Mouse (Mus musculus): ENCODE results near the gene Synm. TPM values are rescaled to one million over a fixed set of nuclear protein-coding genes. Genes with fewer than 3 reads are reported as not detected.

Gene Synm
- polyA plus RNA-seq, 1 experiment from 2014 or later: 2.6 TPM

GRCm38 (mm10) chr7:67722163-67722562 is 37.4 kb downstream of the Synm start:
- ATAC-seq (ENCODE audit: insufficient number of reproducible peaks, insufficient read depth, low FRiP score, low read depth): no peak
- no peaks in the 10 kb centered on the region for H3K27me3 ChIP-seq (ENCODE audit: control insufficient read depth, insufficient read depth, low read length)
- 33% methylated on average over 2 of the region's 2 CpGs for WGBS
- H3K9ac ChIP-seq (replicated peaks; ENCODE audit: low read depth, low read length): no peak overlapping the region
- H3K9me3 ChIP-seq (ENCODE audit: control insufficient read depth, low read depth, low read length): no peaks in the 10 kb centered on the region
- no peaks in the 10 kb centered on the region for H3K4me1 ChIP-seq (ENCODE audit: control insufficient read depth, insufficient read depth, low read length)
- no peak overlapping the region for H3K27ac ChIP-seq (ENCODE audit: low read length)
- H3K4me3 ChIP-seq (ENCODE audit: low read depth, low read length): no peak overlapping the region
- no peak overlapping the region for H3K4me2 ChIP-seq (replicated peaks; ENCODE audit: low read depth, low read length)
- peaks cover 14% of the 10 kb centered on the region; the same call in 1 of the 2 replicates for H3K36me3 ChIP-seq (ENCODE audit: control insufficient read depth, insufficient read depth, low read length)

- Histone ChIP-seq H3K27ac (ENCODE audit: low read length) (no peak overlapping the region), H3K9ac (replicated peaks; ENCODE audit: low read depth, low read length) (no peak overlapping the region), H3K4me1 (ENCODE audit: control insufficient read depth, insufficient read depth, low read length) (0 out of 2 replicates have a peak, but pooled peaks cover 2% of the 10 kb centered on the region), H3K36me3 (ENCODE audit: control insufficient read depth, insufficient read depth, low read length) (peaks cover 7% of the 10 kb centered on the region), H3K4me3 (ENCODE audit: low read depth, low read length) (no peak overlapping the region), H3K4me2 (replicated peaks; ENCODE audit: low read depth, low read length) (no peak overlapping the region), H3K27me3 (ENCODE audit: control insufficient read depth, insufficient read depth, low read length) (no peaks in the 10 kb centered on the region), H3K9me3 (ENCODE audit: control insufficient read depth, low read depth, low read length) (no peaks in the 10 kb centered on the region)
- ATAC-seq (ENCODE audit: insufficient number of reproducible peaks, insufficient read depth, low FRiP score, low read depth): no peak
- 59% methylated on average over 8 of the region's 8 CpGs for WGBS
Measured at GRCm38 (mm10) chr7:67718804-67719203, 40.7 kb downstream of the Synm start.

GRCm38 (mm10) chr7:67717520-67717919 is 42.0 kb downstream of the Synm start:
- H3K27ac ChIP-seq (ENCODE audit: low read length): no peak overlapping the region
- ATAC-seq (ENCODE audit: insufficient number of reproducible peaks, insufficient read depth, low FRiP score, low read depth): no peak
- H3K36me3 ChIP-seq (ENCODE audit: control insufficient read depth, insufficient read depth, low read length): peaks cover 10% of the 10 kb centered on the region
- H3K4me3 ChIP-seq (ENCODE audit: low read depth, low read length): no peak overlapping the region
- H3K4me2 ChIP-seq (replicated peaks; ENCODE audit: low read depth, low read length): no peak overlapping the region
- H3K9ac ChIP-seq (replicated peaks; ENCODE audit: low read depth, low read length): no peak overlapping the region
- WGBS: 75% methylated on average over 3 of the region's 3 CpGs
- 0 out of 2 replicates have a peak, but pooled peaks cover 2% of the 10 kb centered on the region for H3K4me1 ChIP-seq (ENCODE audit: control insufficient read depth, insufficient read depth, low read length)
- H3K9me3 ChIP-seq (ENCODE audit: control insufficient read depth, low read depth, low read length): no peaks in the 10 kb centered on the region; the same call in 1 of the 2 replicates
- H3K27me3 ChIP-seq (ENCODE audit: control insufficient read depth, insufficient read depth, low read length): no peaks in the 10 kb centered on the region

- 83% methylated on average over 10 of the region's 10 CpGs for WGBS
- Histone ChIP-seq H3K4me1 (ENCODE audit: control insufficient read depth, insufficient read depth, low read length) (0 out of 2 replicates have a peak, but pooled peaks cover 2% of the 10 kb centered on the region), H3K9ac (replicated peaks; ENCODE audit: low read depth, low read length) (no peak overlapping the region), H3K27ac (ENCODE audit: low read length) (no peak overlapping the region), H3K36me3 (ENCODE audit: control insufficient read depth, insufficient read depth, low read length) (peaks cover 11% of the 10 kb centered on the region), H3K4me3 (ENCODE audit: low read depth, low read length) (no peak overlapping the region), H3K4me2 (replicated peaks; ENCODE audit: low read depth, low read length) (no peak overlapping the region), H3K9me3 (ENCODE audit: control insufficient read depth, low read depth, low read length) (no peaks in the 10 kb centered on the region; the same call in 1 of the 2 replicates), H3K27me3 (ENCODE audit: control insufficient read depth, insufficient read depth, low read length) (no peaks in the 10 kb centered on the region)
- ATAC-seq (ENCODE audit: insufficient number of reproducible peaks, insufficient read depth, low FRiP score, low read depth): no peak
Measured at GRCm38 (mm10) chr7:67716925-67717324, 42.6 kb downstream of the Synm start.

- H3K27me3 ChIP-seq (ENCODE audit: control insufficient read depth, insufficient read depth, low read length): no peaks in the 10 kb centered on the region
Measured at GRCm38 (mm10) chr7:67716213-67716878, 43.2 kb downstream of the Synm start.

GRCm38 (mm10) chr7:67715176-67715575 is 44.4 kb downstream of the Synm start:
- H3K27me3 ChIP-seq (ENCODE audit: control insufficient read depth, insufficient read depth, low read length): no peaks in the 10 kb centered on the region
- no peak overlapping the region for H3K27ac ChIP-seq (ENCODE audit: low read length)
- no peak overlapping the region for H3K4me3 ChIP-seq (ENCODE audit: low read depth, low read length)
- H3K36me3 ChIP-seq (ENCODE audit: control insufficient read depth, insufficient read depth, low read length): peaks cover 11% of the 10 kb centered on the region
- WGBS: 84% methylated on average over 7 of the region's 7 CpGs
- 0 out of 2 replicates have a peak, but pooled peaks cover 2% of the 10 kb centered on the region for H3K4me1 ChIP-seq (ENCODE audit: control insufficient read depth, insufficient read depth, low read length)
- H3K9me3 ChIP-seq (ENCODE audit: control insufficient read depth, low read depth, low read length): no peaks in the 10 kb centered on the region; the same call in 1 of the 2 replicates
- H3K4me2 ChIP-seq (replicated peaks; ENCODE audit: low read depth, low read length): no peak overlapping the region
- no peak for ATAC-seq (ENCODE audit: insufficient number of reproducible peaks, insufficient read depth, low FRiP score, low read depth)
- no peak overlapping the region for H3K9ac ChIP-seq (replicated peaks; ENCODE audit: low read depth, low read length)

More at GRCm38 (mm10) chr7:67716213-67716878, 43.2 kb downstream of the Synm start:
- WGBS: 62% methylated on average over 11 of the region's 11 CpGs
- Histone ChIP-seq H3K36me3 (ENCODE audit: control insufficient read depth, insufficient read depth, low read length) (peaks cover 11% of the 10 kb centered on the region), H3K4me3 (ENCODE audit: low read depth, low read length) (no peak overlapping the region), H3K9ac (replicated peaks; ENCODE audit: low read depth, low read length) (no peak overlapping the region), H3K27ac (ENCODE audit: low read length) (no peak overlapping the region), H3K4me1 (ENCODE audit: control insufficient read depth, insufficient read depth, low read length) (0 out of 2 replicates have a peak, but pooled peaks cover 2% of the 10 kb centered on the region), H3K4me2 (replicated peaks; ENCODE audit: low read depth, low read length) (no peak overlapping the region), H3K9me3 (ENCODE audit: control insufficient read depth, low read depth, low read length) (no peaks in the 10 kb centered on the region; the same call in 1 of the 2 replicates)
- no peak; the same call in 1 of the 2 replicates for ATAC-seq (ENCODE audit: insufficient number of reproducible peaks, insufficient read depth, low FRiP score, low read depth)

- Histone ChIP-seq H3K36me3 (ENCODE audit: control insufficient read depth, insufficient read depth, low read length) (peaks cover 18% of the 10 kb centered on the region), H3K4me1 (ENCODE audit: control insufficient read depth, insufficient read depth, low read length) (0 out of 2 replicates have a peak, but pooled peaks cover 2% of the 10 kb centered on the region), H3K4me3 (ENCODE audit: low read depth, low read length) (no peak overlapping the region), H3K27me3 (ENCODE audit: control insufficient read depth, insufficient read depth, low read length) (no peaks in the 10 kb centered on the region), H3K27ac (ENCODE audit: low read length) (no peak overlapping the region), H3K9ac (replicated peaks; ENCODE audit: low read depth, low read length) (no peak overlapping the region), H3K9me3 (ENCODE audit: control insufficient read depth, low read depth, low read length) (no peaks in the 10 kb centered on the region; the same call in 1 of the 2 replicates), H3K4me2 (replicated peaks; ENCODE audit: low read depth, low read length) (no peak overlapping the region)
- 78% methylated on average over 19 of the region's 19 CpGs for WGBS
- ATAC-seq (ENCODE audit: insufficient number of reproducible peaks, insufficient read depth, low FRiP score, low read depth): no peak
Measured at GRCm38 (mm10) chr7:67713820-67714510, 45.6 kb downstream of the Synm start.

GRCm38 (mm10) chr7:67710216-67710615 is 49.3 kb downstream of the Synm start:
- H3K27me3 ChIP-seq (ENCODE audit: control insufficient read depth, insufficient read depth, low read length): no peaks in the 10 kb centered on the region
- peaks cover 14% of the 10 kb centered on the region; the same call in 1 of the 2 replicates for H3K36me3 ChIP-seq (ENCODE audit: control insufficient read depth, insufficient read depth, low read length)
- peak overlapping the region; percentile 10; the same call in 1 of the 2 replicates for H3K27ac ChIP-seq (ENCODE audit: low read length)
- 41% methylated on average over 7 of the region's 7 CpGs for WGBS
- no peak overlapping the region for H3K9ac ChIP-seq (replicated peaks; ENCODE audit: low read depth, low read length)
- 0 out of 2 replicates have a peak, but pooled peaks have one; percentile 37 for ATAC-seq (ENCODE audit: insufficient number of reproducible peaks, insufficient read depth, low FRiP score, low read depth)
- no peaks in the 10 kb centered on the region for H3K4me1 ChIP-seq (ENCODE audit: control insufficient read depth, insufficient read depth, low read length)
- no peaks in the 10 kb centered on the region; the same call in 1 of the 2 replicates for H3K9me3 ChIP-seq (ENCODE audit: control insufficient read depth, low read depth, low read length)
- H3K4me3 ChIP-seq (ENCODE audit: low read depth, low read length): no peak overlapping the region
- H3K4me2 ChIP-seq (replicated peaks; ENCODE audit: low read depth, low read length): no peak overlapping the region
